Mouse (Mus musculus) left cerebral cortex, postnatal 36 days (tissue): ENCODE data around the gene Osgepl1. TPM values are rescaled to one million over a fixed set of nuclear protein-coding genes. Genes with fewer than 3 reads are reported as not detected.

ENCODE experiments used
- total RNA-seq, 2 experiments: library from RNA; stranded (reverse); gene quantifications; 2 replicates each; pipeline ENCODE4 v1.2.3; 2021

The Osgepl1 gene
- total RNA-seq, 2 experiments from 2014 or later = 19.6 to 21.3 TPM

Other genes starting within 250 kb of the Osgepl1 start
- gene 1700019A02Rik, start 126.0 kb upstream of the Osgepl1 start, total RNA-seq = not detected
- gene Pms1, start 16.6 kb upstream of the Osgepl1 start, total RNA-seq = 10 to 100 TPM; 24.9 to 26.0 TPM
- 10 to 100 TPM in 1 of 2 experiments, 1 to 10 TPM in 1; 7.3 to 10.3 TPM for gene Ormdl1, start 16.5 kb upstream of the Osgepl1 start, total RNA-seq
- 1 to 10 TPM in 1 of 2 experiments, not detected in 1; 1.8 TPM for gene Gm28778, start 16.5 kb upstream of the Osgepl1 start, total RNA-seq
- gene Asdurf, start 39.0 kb downstream of the Osgepl1 start, total RNA-seq = 1 to 10 TPM in 1 of 2 experiments, not detected in 1; 3.5 TPM
- not detected for gene Gm28551, start 39.0 kb downstream of the Osgepl1 start, total RNA-seq
- 10 to 100 TPM; 25.0 to 26.7 TPM for gene Asnsd1, start 39.1 kb downstream of the Osgepl1 start, total RNA-seq